Mouse (Mus musculus): ENCODE data around the gene Itga6. TPM values are rescaled to one million over a fixed set of nuclear protein-coding genes. Genes with fewer than 3 reads are reported as not detected.
"Not testable (repeated sequence)": the region's sequence is repeated elsewhere in the genome, so short reads cannot be mapped to it uniquely, and the experiment has no call there.

The Itga6 gene
- total RNA-seq, 4 experiments from 2014 or later, result 25.3 to 30.3 (median 28.1) TPM

DNA sequence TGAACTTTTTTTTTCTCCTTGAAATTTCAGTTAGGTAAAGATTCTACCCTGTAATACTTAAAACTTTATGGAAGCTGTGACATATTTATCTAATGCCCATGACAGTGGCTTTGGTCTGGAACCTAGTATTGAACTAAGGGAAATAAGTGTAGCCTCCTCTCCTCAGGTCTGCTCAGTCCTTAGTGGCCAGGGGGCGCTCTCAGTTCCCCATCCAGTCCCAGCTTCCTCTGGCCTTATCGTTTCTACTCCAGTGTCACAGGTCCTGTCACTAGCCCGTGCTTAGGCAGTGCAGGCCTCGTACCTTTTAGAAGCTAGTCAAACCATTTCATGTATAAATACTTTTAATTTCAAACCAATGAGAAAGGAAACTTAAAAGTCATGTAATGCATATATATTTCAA lies 143.0 kb downstream of the Itga6 start:
- DNase-seq (ENCODE audit: low spot score in 2 of 2), result no peak

GRCm38 (mm10) chr2:71891536-71891935 lies 146.1 kb downstream of the Itga6 start:
- DNase-seq (ENCODE audit: low spot score in 2 of 2), result no peak

DNA sequence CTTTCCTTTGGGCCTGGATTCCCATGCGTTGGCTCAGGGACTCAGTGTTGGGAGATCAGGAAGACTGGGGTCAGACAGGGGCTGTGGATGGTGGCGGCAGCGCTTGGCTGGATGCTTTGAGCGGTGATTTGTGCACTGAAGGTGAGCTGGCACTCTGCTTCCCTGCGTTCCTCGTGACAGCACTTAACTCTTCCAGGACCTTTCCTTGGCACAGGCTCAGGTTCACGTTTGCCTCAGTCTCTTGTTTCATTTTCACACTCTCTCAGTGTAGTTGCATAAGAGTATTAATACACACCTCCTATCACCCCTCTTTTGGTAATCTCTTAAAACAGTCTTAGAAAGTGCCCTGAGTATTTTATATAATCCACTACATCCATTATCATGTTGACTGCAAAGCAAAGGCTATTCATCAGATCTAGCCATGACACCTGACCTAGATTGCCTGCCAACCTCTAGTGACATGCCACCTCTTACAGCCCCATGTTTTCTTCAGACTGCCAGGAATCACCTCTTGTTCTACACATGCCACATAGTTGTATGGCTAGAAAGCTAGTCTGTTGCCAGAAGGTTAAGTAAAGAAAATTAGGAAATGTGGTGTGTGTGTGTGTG lies 147.4 kb downstream of the Itga6 start:
- DNase-seq (ENCODE audit: low spot score in 2 of 2), result no peak

GRCm38 (mm10) chr2:71895596-71896286 lies 150.3 kb downstream of the Itga6 start:
- no peak for DNase-seq (ENCODE audit: low spot score in 2 of 2)

DNA sequence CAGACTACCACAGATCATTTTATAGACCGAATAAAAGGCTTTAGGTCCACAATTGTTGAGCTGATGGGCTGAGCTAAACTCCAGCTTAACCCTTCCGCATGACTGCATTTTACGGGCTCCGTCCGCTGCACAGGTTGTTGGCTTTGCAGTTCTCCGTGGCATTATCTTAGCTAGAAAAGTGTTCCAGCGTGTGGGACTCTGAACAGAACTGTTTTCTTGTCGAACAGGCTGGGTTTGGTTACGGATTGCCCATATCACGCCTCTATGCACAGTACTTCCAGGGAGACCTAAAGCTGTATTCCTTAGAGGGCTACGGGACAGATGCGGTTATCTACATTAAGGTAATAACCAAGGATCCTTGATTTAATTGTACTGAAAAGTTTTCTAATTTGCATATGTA lies 152.0 kb downstream of the Itga6 start:
- DNase-seq (ENCODE audit: low spot score in 2 of 2), result no peak

- no peak for DNase-seq (ENCODE audit: low spot score in 2 of 2)
These were observed 153.0 kb downstream of the Itga6 start for GRCm38 (mm10) chr2:71898335-71898856.

DNA sequence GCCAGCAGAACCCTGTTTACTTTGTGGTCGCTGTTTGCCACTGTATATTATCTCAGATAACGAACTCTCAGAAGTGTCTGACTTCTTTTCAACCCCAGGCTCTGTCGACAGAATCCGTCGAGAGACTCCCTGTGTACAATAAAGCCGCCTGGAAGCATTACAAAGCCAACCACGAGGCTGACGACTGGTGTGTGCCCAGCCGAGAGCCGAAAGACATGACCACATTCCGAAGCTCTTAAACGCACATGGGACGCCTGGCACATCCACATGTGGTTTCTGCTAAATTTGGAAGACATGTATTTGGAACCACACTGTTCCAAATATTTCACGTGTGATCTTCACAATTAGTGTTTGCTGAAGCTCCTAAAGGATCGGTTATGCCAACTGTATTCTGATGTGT lies 154.5 kb downstream of the Itga6 start:
- DNase-seq (ENCODE audit: low spot score in 2 of 2), result no peak

DNA sequence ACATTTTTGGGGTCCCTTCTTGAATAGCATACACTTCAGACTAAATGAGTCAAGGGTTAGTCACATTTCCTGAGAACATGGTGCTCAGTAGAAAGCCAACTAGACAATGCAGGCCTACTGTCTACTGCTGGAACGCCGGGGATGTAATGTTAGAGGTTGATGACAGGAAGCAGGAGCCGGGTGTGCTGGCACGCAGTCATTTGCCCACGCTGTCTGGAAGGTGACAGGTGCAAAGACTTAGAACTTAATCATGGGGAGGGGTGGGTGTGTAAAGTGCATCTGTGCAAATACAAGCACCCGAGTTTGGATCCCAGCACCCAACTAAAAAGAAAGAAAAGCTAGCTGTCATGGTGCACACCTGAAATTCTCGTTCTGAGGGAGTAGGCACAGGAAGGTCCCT lies 159.7 kb downstream of the Itga6 start:
- DNase-seq (ENCODE audit: low spot score in 2 of 2), result no peak

GRCm38 (mm10) chr2:71906356-71906755 lies 160.9 kb downstream of the Itga6 start:
- DNase-seq (ENCODE audit: low spot score in 2 of 2), result not testable (repeated sequence)

Other genes starting within 250 kb of the Itga6 start
- 10 to 100 TPM; 17.8 to 23.6 (median 19.4) TPM for gene Dlx1, start 217.5 kb upstream of the Itga6 start, total RNA-seq (2022)
- gene Dlx2, start 198.9 kb upstream of the Itga6 start, total RNA-seq (2022), result 1 to 10 TPM; 4.8 to 8.6 (median 6.8) TPM
- 10 to 100 TPM; 44.1 to 65.7 (median 48.4) TPM for gene Pdk1, start 127.6 kb downstream of the Itga6 start, total RNA-seq (2022)
- 100 to 1,000 TPM; 457 to 612 (median 529) TPM for gene Rapgef4, start 235.6 kb downstream of the Itga6 start, total RNA-seq (2022)